Mouse (Mus musculus): ENCODE measurements around the gene Pmp22. TPM values are rescaled to one million over a fixed set of nuclear protein-coding genes. Genes with fewer than 3 reads are reported as not detected.

The Pmp22 gene
- polyA plus RNA-seq, 1 experiment, result 4.2 TPM

DNA sequence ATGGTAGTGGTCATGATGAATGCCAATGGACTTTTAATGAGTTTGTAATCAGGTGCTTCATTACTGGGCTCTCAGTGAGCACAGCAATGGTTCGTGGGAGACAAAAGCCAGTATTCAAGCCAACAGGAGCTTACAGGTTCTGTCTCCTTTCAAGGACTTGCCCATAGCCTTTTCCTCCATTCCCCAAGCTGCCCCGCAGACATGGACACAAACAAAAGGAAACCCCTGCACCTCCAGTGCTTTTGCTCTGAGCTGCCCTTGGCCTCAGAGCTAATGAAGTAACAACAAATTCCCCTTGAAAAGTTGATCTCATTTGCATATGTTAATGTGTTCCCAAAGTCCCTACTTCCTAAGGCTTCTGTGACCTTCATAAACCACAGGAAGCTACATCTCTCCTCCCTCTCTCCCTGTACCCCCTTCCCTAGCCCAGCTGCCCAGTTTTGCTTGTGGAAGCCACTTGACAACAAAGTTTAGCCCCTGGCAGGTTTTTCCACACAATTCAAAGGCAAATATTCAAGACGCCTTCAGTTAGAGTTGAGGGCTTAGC is 73.3 kb downstream of the Pmp22 start:
- Histone ChIP-seq H3K27ac (ENCODE audit: control insufficient read depth, insufficient read depth, low read depth, low read length, poor library complexity) (no peak overlapping the region), H3K4me1 (ENCODE audit: control insufficient read depth, insufficient read depth, low read length) (no peaks in the 10 kb centered on the region), H3K4me3 (replicated peaks; ENCODE audit: control insufficient read depth, low read depth, low read length) (no peak overlapping the region)
- TF ChIP-seq CTCF (IDR thresholded peaks at IDR 0.05; ENCODE audit: control insufficient read depth, insufficient read depth, low read length) (no peak), POLR2A (IDR thresholded peaks at IDR 0.05; ENCODE audit: borderline replicate concordance, control insufficient read depth, low read depth, low read length) (no peak)
- 84% methylated on average over 3 of the region's 3 CpGs for WGBS

Other genes starting within 250 kb of the Pmp22 start
- gene Tvp23b, start 249.5 kb upstream of the Pmp22 start, polyA plus RNA-seq (2011; ENCODE audit: insufficient read depth, insufficient read length, low replicate concordance, missing spikeins), result 6.4 and 11.0 TPM in 2 replicates
- not detected in 2 replicates for gene Cdrt4, start 177.8 kb upstream of the Pmp22 start, polyA plus RNA-seq (2011; ENCODE audit: insufficient read depth, insufficient read length, low replicate concordance, missing spikeins)
- gene Tekt3, start 67.3 kb upstream of the Pmp22 start, polyA plus RNA-seq (2011; ENCODE audit: insufficient read depth, insufficient read length, low replicate concordance, missing spikeins), result not detected in 2 replicates

All from bone marrow, adult 2 months (tissue).